Mouse (Mus musculus): ENCODE data around the gene Slc36a3. TPM values are rescaled to one million over a fixed set of nuclear protein-coding genes. Genes with fewer than 3 reads are reported as not detected.

Slc36a3 gene
- polyA plus RNA-seq, 1 experiment from 2014 or later, result not detected

GRCm38 (mm10) chr11:55109521-55110300 lies 41.8 kb downstream of the Slc36a3 start:
- no peaks in the 10 kb centered on the region for H3K27me3 ChIP-seq (replicated peaks; ENCODE audit: control insufficient read depth, insufficient read depth, low read length)
- no peak overlapping the region for H3K9ac ChIP-seq (ENCODE audit: low read length)
- H3K4me3 ChIP-seq (ENCODE audit: low read depth, low read length), result no peak overlapping the region
- no peaks in the 10 kb centered on the region for H3K36me3 ChIP-seq (ENCODE audit: control insufficient read depth, insufficient read depth, low read length)
- DNase-seq (ENCODE audit: low spot score), result no peak
- no peak for ATAC-seq (replicated peaks; ENCODE audit: low FRiP score, low TSS enrichment, low read depth)
- no peak overlapping the region for H3K4me2 ChIP-seq (ENCODE audit: low read length)
- H3K4me1 ChIP-seq (replicated peaks; ENCODE audit: control insufficient read depth, insufficient read depth, low read length), result 0 out of 2 replicates have a peak, but pooled peaks cover 4% of the 10 kb centered on the region
- no peak overlapping the region for H3K27ac ChIP-seq (ENCODE audit: low read depth)
- 91% methylated on average over 7 of the region's 7 CpGs for WGBS
- no peaks in the 10 kb centered on the region for H3K9me3 ChIP-seq (ENCODE audit: control insufficient read depth, low read length)

GRCm38 (mm10) chr11:55106636-55107035 lies 44.9 kb downstream of the Slc36a3 start:
- 0 out of 2 replicates have a peak, but pooled peaks cover 4% of the 10 kb centered on the region for H3K4me1 ChIP-seq (replicated peaks; ENCODE audit: control insufficient read depth, insufficient read depth, low read length)
- H3K36me3 ChIP-seq (ENCODE audit: control insufficient read depth, insufficient read depth, low read length), result no peaks in the 10 kb centered on the region
- ATAC-seq (replicated peaks; ENCODE audit: low FRiP score, low TSS enrichment, low read depth) (no peak), DNase-seq (ENCODE audit: low spot score) (no peak)
- no peaks in the 10 kb centered on the region for H3K9me3 ChIP-seq (ENCODE audit: control insufficient read depth, low read length)
- H3K4me2 ChIP-seq (ENCODE audit: low read length), result no peak overlapping the region
- WGBS, result 89% methylated on average over 1 of the region's 1 CpGs
- H3K27ac ChIP-seq (ENCODE audit: low read depth), result no peak overlapping the region
- H3K9ac ChIP-seq (ENCODE audit: low read length), result no peak overlapping the region
- no peak overlapping the region for H3K4me3 ChIP-seq (ENCODE audit: low read depth, low read length)
- H3K27me3 ChIP-seq (replicated peaks; ENCODE audit: control insufficient read depth, insufficient read depth, low read length), result no peaks in the 10 kb centered on the region

GRCm38 (mm10) chr11:55105389-55105788 lies 46.1 kb downstream of the Slc36a3 start:
- Histone ChIP-seq H3K9ac (ENCODE audit: low read length) (no peak overlapping the region), H3K27me3 (replicated peaks; ENCODE audit: control insufficient read depth, insufficient read depth, low read length) (no peaks in the 10 kb centered on the region), H3K9me3 (ENCODE audit: control insufficient read depth, low read length) (no peaks in the 10 kb centered on the region), H3K4me2 (ENCODE audit: low read length) (no peak overlapping the region), H3K4me1 (replicated peaks; ENCODE audit: control insufficient read depth, insufficient read depth, low read length) (no peaks in the 10 kb centered on the region), H3K4me3 (ENCODE audit: low read depth, low read length) (no peak overlapping the region), H3K27ac (ENCODE audit: low read depth) (no peak overlapping the region), H3K36me3 (ENCODE audit: control insufficient read depth, insufficient read depth, low read length) (no peaks in the 10 kb centered on the region)
- no peak for DNase-seq (ENCODE audit: low spot score)
- WGBS, result 80% methylated on average over 4 of the region's 4 CpGs
- ATAC-seq (replicated peaks; ENCODE audit: low FRiP score, low TSS enrichment, low read depth), result no peak

- no peaks in the 10 kb centered on the region for H3K9me3 ChIP-seq (ENCODE audit: control insufficient read depth, low read length)
- no peaks in the 10 kb centered on the region for H3K27me3 ChIP-seq (replicated peaks; ENCODE audit: control insufficient read depth, insufficient read depth, low read length)
- H3K27ac ChIP-seq (ENCODE audit: low read depth), result no peak overlapping the region
- no peaks in the 10 kb centered on the region; the same call in 1 of the 2 replicates for H3K4me1 ChIP-seq (replicated peaks; ENCODE audit: control insufficient read depth, insufficient read depth, low read length)
- 89% methylated on average over 3 of the region's 3 CpGs for WGBS
- no peak overlapping the region for H3K4me2 ChIP-seq (ENCODE audit: low read length)
- H3K4me3 ChIP-seq (ENCODE audit: low read depth, low read length), result no peak overlapping the region
- DNase-seq (ENCODE audit: low spot score) (no peak), ATAC-seq (replicated peaks; ENCODE audit: low FRiP score, low TSS enrichment, low read depth) (no peak)
- H3K36me3 ChIP-seq (ENCODE audit: control insufficient read depth, insufficient read depth, low read length), result no peaks in the 10 kb centered on the region
- no peak overlapping the region for H3K9ac ChIP-seq (ENCODE audit: low read length)
Observed at GRCm38 (mm10) chr11:55103229-55103628, 48.3 kb downstream of the Slc36a3 start.

- WGBS, result 86% methylated on average over 3 of the region's 3 CpGs
- Histone ChIP-seq H3K4me3 (ENCODE audit: low read depth, low read length) (no peak overlapping the region), H3K4me1 (replicated peaks; ENCODE audit: control insufficient read depth, insufficient read depth, low read length) (no peaks in the 10 kb centered on the region; the same call in 1 of the 2 replicates), H3K27ac (ENCODE audit: low read depth) (no peak overlapping the region), H3K4me2 (ENCODE audit: low read length) (no peak overlapping the region), H3K27me3 (replicated peaks; ENCODE audit: control insufficient read depth, insufficient read depth, low read length) (no peaks in the 10 kb centered on the region), H3K36me3 (ENCODE audit: control insufficient read depth, insufficient read depth, low read length) (no peaks in the 10 kb centered on the region), H3K9me3 (ENCODE audit: control insufficient read depth, low read length) (no peaks in the 10 kb centered on the region), H3K9ac (ENCODE audit: low read length) (no peak overlapping the region)
- no peak for ATAC-seq (replicated peaks; ENCODE audit: low FRiP score, low TSS enrichment, low read depth)
- no peak for DNase-seq (ENCODE audit: low spot score)
Observed at GRCm38 (mm10) chr11:55102015-55102414, 49.5 kb downstream of the Slc36a3 start.

GRCm38 (mm10) chr11:55099868-55100267 lies 51.6 kb downstream of the Slc36a3 start:
- Histone ChIP-seq H3K27me3 (replicated peaks; ENCODE audit: control insufficient read depth, insufficient read depth, low read length) (no peaks in the 10 kb centered on the region), H3K4me3 (ENCODE audit: low read depth, low read length) (no peak overlapping the region), H3K4me2 (ENCODE audit: low read length) (no peak overlapping the region), H3K9me3 (ENCODE audit: control insufficient read depth, low read length) (no peaks in the 10 kb centered on the region), H3K4me1 (replicated peaks; ENCODE audit: control insufficient read depth, insufficient read depth, low read length) (no peaks in the 10 kb centered on the region; the same call in 1 of the 2 replicates), H3K9ac (ENCODE audit: low read length) (no peak overlapping the region), H3K36me3 (ENCODE audit: control insufficient read depth, insufficient read depth, low read length) (no peaks in the 10 kb centered on the region), H3K27ac (ENCODE audit: low read depth) (no peak overlapping the region)
- ATAC-seq (replicated peaks; ENCODE audit: low FRiP score, low TSS enrichment, low read depth) (no peak), DNase-seq (ENCODE audit: low spot score) (no peak)
- WGBS, result 60% methylated on average over 4 of the region's 4 CpGs

GRCm38 (mm10) chr11:55099019-55099771 lies 52.3 kb downstream of the Slc36a3 start:
- no peak for DNase-seq (ENCODE audit: low spot score)
- H3K4me2 ChIP-seq (ENCODE audit: low read length), result no peak overlapping the region
- 92% methylated on average over 8 of the region's 8 CpGs for WGBS
- H3K9ac ChIP-seq (ENCODE audit: low read length), result no peak overlapping the region
- H3K27me3 ChIP-seq (replicated peaks; ENCODE audit: control insufficient read depth, insufficient read depth, low read length), result no peaks in the 10 kb centered on the region
- no peak overlapping the region for H3K27ac ChIP-seq (ENCODE audit: low read depth)
- no peaks in the 10 kb centered on the region for H3K36me3 ChIP-seq (ENCODE audit: control insufficient read depth, insufficient read depth, low read length)
- ATAC-seq (replicated peaks; ENCODE audit: low FRiP score, low TSS enrichment, low read depth), result no peak
- H3K9me3 ChIP-seq (ENCODE audit: control insufficient read depth, low read length), result no peaks in the 10 kb centered on the region
- no peak overlapping the region for H3K4me3 ChIP-seq (ENCODE audit: low read depth, low read length)
- no peaks in the 10 kb centered on the region; the same call in 1 of the 2 replicates for H3K4me1 ChIP-seq (replicated peaks; ENCODE audit: control insufficient read depth, insufficient read depth, low read length)

GRCm38 (mm10) chr11:55098189-55098915 lies 53.2 kb downstream of the Slc36a3 start:
- no peaks in the 10 kb centered on the region for H3K27me3 ChIP-seq (replicated peaks; ENCODE audit: control insufficient read depth, insufficient read depth, low read length)
- peak overlapping the region; percentile 76 for H3K4me2 ChIP-seq (ENCODE audit: low read length)
- WGBS, result 15% methylated on average over 24 of the region's 24 CpGs
- H3K4me1 ChIP-seq (replicated peaks; ENCODE audit: control insufficient read depth, insufficient read depth, low read length), result no peaks in the 10 kb centered on the region; the same call in 1 of the 2 replicates
- DNase-seq (ENCODE audit: low spot score) (no peak), ATAC-seq (replicated peaks; ENCODE audit: low FRiP score, low TSS enrichment, low read depth) (peak; percentile 0; the same call in 1 of the 2 replicates)
- peak overlapping the region; percentile 44; the same call in 1 of the 2 replicates for H3K27ac ChIP-seq (ENCODE audit: low read depth)
- H3K9ac ChIP-seq (ENCODE audit: low read length), result peak overlapping the region; percentile 47
- H3K9me3 ChIP-seq (ENCODE audit: control insufficient read depth, low read length), result no peaks in the 10 kb centered on the region
- no peaks in the 10 kb centered on the region for H3K36me3 ChIP-seq (ENCODE audit: control insufficient read depth, insufficient read depth, low read length)
- H3K4me3 ChIP-seq (ENCODE audit: low read depth, low read length), result peak overlapping the region; percentile 57

Measured in intestine, embryonic 14.5 days (tissue).